Mouse (Mus musculus): ENCODE measurements around the gene Msl1. TPM values are rescaled to one million over a fixed set of nuclear protein-coding genes. Genes with fewer than 3 reads are reported as not detected.

Gene Msl1
- total and polyA plus RNA-seq, 3 experiments, result 25.9 to 58.1 (median 27.3) TPM

DNA sequence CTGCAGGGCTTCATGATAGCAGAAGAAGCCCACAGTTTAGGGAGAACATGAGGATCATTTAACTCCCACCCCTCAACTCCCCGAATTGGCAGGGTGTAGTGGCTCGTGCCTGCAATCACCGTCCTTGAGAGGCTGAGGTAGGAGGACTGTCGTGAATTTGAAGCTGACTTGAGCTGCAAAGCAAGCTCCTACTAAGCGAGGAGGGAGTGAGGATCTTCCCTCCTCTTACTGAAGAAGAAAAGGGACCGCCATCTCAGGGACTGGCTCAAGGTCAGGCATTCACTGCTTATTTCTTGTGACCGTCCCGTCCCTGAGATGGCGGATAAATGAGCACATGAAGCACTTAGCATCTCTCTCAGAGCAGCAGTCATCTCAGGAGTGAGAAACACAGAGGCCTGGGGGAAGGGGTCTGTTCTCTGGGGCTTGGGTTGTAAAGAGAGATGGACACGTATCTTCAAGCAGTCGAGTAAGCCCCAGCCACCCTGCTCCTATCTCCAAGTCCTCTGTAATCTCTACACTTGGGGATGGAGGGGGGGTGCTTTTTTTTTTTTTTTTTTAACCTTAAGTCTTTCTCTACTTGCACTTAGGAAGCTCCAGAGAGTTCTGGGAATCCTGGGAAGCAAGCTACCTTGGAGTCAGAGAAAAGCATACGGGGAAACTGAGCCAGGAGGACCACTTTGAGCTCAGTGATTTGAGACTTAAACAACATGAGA lies 19.1 kb upstream of the Msl1 start:
- dilution Hi-C loops (cut with MboI; ENCODE audit: extremely low pct_ligation_motif_present, extremely low pct_unique_long_range_greater_than_20kb, low sequenced_read_pairs) (no loop called here), in situ Hi-C loops (cut with MboI; ENCODE audit: low pct_ligation_motif_present, low pct_unique_long_range_greater_than_20kb, low sequenced_read_pairs) (no loop called here)
- no peak for DNase-seq (ENCODE audit: extremely low read depth)
- Histone ChIP-seq H3K9ac (ENCODE audit: insufficient read depth, low read depth) (no peak overlapping the region), H3K36me3 (replicated peaks in 1 of 2; ENCODE audit: control insufficient read depth in 1 of 2, insufficient read depth in 1 of 2, low read length in 1 of 2) (no peaks in the 10 kb centered on the region), H3K27ac (ENCODE audit: insufficient read depth, low read depth) (no peak overlapping the region), H3K4me2 (ENCODE audit: insufficient read depth, low read depth, poor library complexity, severe bottlenecking) (peak overlapping the region; percentile 87), H3K9me3 (replicated peaks; ENCODE audit: low read length) (no peaks in the 10 kb centered on the region), H3K27me3 (replicated peaks) (peaks cover 19% of the 10 kb centered on the region), H3K4me1 (ENCODE audit: control insufficient read depth in 1 of 2, insufficient read depth in 2 of 2) (peaks cover 27 to 61% of the 10 kb centered on the region in 2 experiments), H3K4me3 (replicated peaks in 1 of 3; ENCODE audit: low read depth in 2 of 3, low read length in 2 of 3, poor library complexity in 1 of 3) (no peak overlapping the region), H3K79me2 (replicated peaks; ENCODE audit: control insufficient read depth, extremely low read depth, insufficient read depth, poor library complexity, severe bottlenecking) (no peaks in the 10 kb centered on the region)
- TF ChIP-seq ZNF384 (IDR thresholded peaks at IDR 0.05; ENCODE audit: low read depth, low read length) (peak; percentile 40), TBP (conservative IDR thresholded peaks at IDR 0.05; ENCODE audit: low read depth, low read length) (no peak)

DNA sequence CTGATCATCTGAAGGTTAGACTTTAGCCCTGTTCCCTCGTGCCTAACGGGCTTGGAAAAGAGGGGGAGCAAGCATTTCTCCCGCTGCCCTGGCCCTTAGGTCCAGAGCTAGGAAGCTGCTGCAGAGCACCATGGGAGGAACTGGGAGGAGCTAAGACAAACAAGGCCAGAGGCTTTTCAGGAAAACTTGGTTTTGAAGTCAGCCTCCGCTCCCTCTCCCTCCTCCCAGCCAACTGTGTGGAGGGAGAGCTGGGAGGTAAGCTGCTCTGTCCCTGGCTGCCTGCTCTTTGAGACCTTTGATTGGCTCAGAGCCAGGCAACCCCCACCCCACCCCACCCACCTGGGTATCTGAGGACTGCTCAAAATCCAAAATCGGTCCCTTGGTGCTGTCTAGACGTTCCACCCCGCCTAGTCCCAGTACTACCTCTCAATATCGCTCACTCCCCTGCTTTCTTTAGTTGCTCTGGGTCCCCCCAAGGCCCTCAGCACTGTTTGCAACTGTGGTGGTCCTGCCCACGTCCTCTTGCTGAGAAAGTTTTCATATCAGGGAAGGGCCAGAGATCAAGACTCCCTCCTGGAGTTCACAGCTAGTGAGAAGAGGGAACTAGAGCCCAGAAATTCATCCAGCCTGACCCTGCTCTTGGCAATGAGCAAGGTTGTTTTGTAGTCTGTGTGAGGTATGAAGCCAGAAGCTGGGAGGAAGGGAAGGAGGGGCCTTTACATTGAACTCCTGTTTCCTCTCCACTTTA lies 18.3 kb upstream of the Msl1 start:
- dilution Hi-C loops (cut with MboI; ENCODE audit: extremely low pct_ligation_motif_present, extremely low pct_unique_long_range_greater_than_20kb, low sequenced_read_pairs) (no loop called here), in situ Hi-C loops (cut with MboI; ENCODE audit: low pct_ligation_motif_present, low pct_unique_long_range_greater_than_20kb, low sequenced_read_pairs) (no loop called here)
- Histone ChIP-seq H3K4me2 (ENCODE audit: insufficient read depth, low read depth, poor library complexity, severe bottlenecking) (no peak overlapping the region), H3K4me1 (ENCODE audit: control insufficient read depth in 1 of 2, insufficient read depth in 2 of 2) (peaks cover 27 to 61% of the 10 kb centered on the region in 2 experiments), H3K4me3 (replicated peaks in 1 of 3; ENCODE audit: low read depth in 2 of 3, low read length in 2 of 3, poor library complexity in 1 of 3) (no peak overlapping the region), H3K9me3 (replicated peaks; ENCODE audit: low read length) (no peaks in the 10 kb centered on the region), H3K36me3 (replicated peaks in 1 of 2; ENCODE audit: control insufficient read depth in 1 of 2, insufficient read depth in 1 of 2, low read length in 1 of 2) (no peaks in the 10 kb centered on the region), H3K27ac (ENCODE audit: insufficient read depth, low read depth) (no peak overlapping the region), H3K79me2 (replicated peaks; ENCODE audit: control insufficient read depth, extremely low read depth, insufficient read depth, poor library complexity, severe bottlenecking) (no peaks in the 10 kb centered on the region), H3K9ac (ENCODE audit: insufficient read depth, low read depth) (no peak overlapping the region), H3K27me3 (replicated peaks) (peaks cover 19% of the 10 kb centered on the region)
- TF ChIP-seq NELFE (IDR thresholded peaks at IDR 0.05; ENCODE audit: low read depth, low read length), result 0 out of 2 replicates have a peak, but pooled peaks have one; percentile 20
- TF ChIP-seq MAX (IDR thresholded peaks at IDR 0.05; ENCODE audit: low read length), result no peak
- TF ChIP-seq POLR2AphosphoS2 (IDR thresholded peaks at IDR 0.05; ENCODE audit: low read depth, low read length), result no peak
- no peak for DNase-seq (ENCODE audit: extremely low read depth)

DNA sequence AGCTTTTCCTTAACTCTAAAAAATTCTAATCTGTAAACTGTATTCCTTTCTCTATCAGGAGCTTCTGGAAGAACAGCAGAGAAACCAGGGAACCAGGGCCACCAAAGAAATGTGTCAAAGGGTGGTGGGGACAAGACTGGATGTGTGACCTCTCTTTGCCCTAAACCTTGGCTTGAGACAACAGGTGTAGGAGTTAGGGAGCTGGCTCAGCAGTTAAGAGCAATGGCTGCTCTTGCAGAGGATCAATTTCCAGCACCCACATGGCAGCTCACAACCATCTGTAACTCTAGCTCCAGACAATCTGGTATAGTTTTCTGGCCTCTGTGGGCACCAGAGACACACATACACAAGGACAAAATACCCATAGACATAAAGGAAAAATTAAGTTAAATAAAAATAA lies 17.4 kb upstream of the Msl1 start:
- Histone ChIP-seq H3K4me3 (replicated peaks in 1 of 3; ENCODE audit: low read depth in 2 of 3, low read length in 2 of 3, poor library complexity in 1 of 3) (no peak overlapping the region), H3K79me2 (replicated peaks; ENCODE audit: control insufficient read depth, extremely low read depth, insufficient read depth, poor library complexity, severe bottlenecking) (no peaks in the 10 kb centered on the region), H3K27ac (ENCODE audit: insufficient read depth, low read depth) (no peak overlapping the region), H3K4me1 (ENCODE audit: control insufficient read depth in 1 of 2, insufficient read depth in 2 of 2) (peaks cover 31 to 63% of the 10 kb centered on the region in 2 experiments), H3K9ac (ENCODE audit: insufficient read depth, low read depth) (no peak overlapping the region), H3K36me3 (replicated peaks in 1 of 2; ENCODE audit: control insufficient read depth in 1 of 2, insufficient read depth in 1 of 2, low read length in 1 of 2) (no peaks in the 10 kb centered on the region), H3K27me3 (replicated peaks) (peaks cover 21% of the 10 kb centered on the region), H3K4me2 (ENCODE audit: insufficient read depth, low read depth, poor library complexity, severe bottlenecking) (no peak overlapping the region), H3K9me3 (replicated peaks; ENCODE audit: low read length) (no peaks in the 10 kb centered on the region)
- dilution Hi-C loops (cut with MboI; ENCODE audit: extremely low pct_ligation_motif_present, extremely low pct_unique_long_range_greater_than_20kb, low sequenced_read_pairs), result no loop called here
- no peak for DNase-seq (ENCODE audit: extremely low read depth)
- in situ Hi-C loops (cut with MboI; ENCODE audit: low pct_ligation_motif_present, low pct_unique_long_range_greater_than_20kb, low sequenced_read_pairs), result no loop called here
- TF ChIP-seq JUN (IDR thresholded peaks at IDR 0.05; ENCODE audit: insufficient read depth, low read depth, low read length), result no peak
- no peak for TF ChIP-seq HCFC1 (IDR thresholded peaks at IDR 0.05; ENCODE audit: low read depth, low read length)
- TF ChIP-seq MAX (IDR thresholded peaks at IDR 0.05; ENCODE audit: low read length), result no peak
- TF ChIP-seq ZMIZ1 (IDR thresholded peaks at IDR 0.05; ENCODE audit: low read depth, low read length), result no peak
- no peak for TF ChIP-seq ELF1 (IDR thresholded peaks at IDR 0.05; ENCODE audit: low read depth, low read length)
- TF ChIP-seq NELFE (IDR thresholded peaks at IDR 0.05; ENCODE audit: low read depth, low read length), result no peak
- TF ChIP-seq UBTF (IDR thresholded peaks at IDR 0.05; ENCODE audit: low read depth, low read length), result no peak
- no peak for TF ChIP-seq CHD2 (IDR thresholded peaks at IDR 0.05; ENCODE audit: low read length)
- TF ChIP-seq SIN3A (IDR thresholded peaks at IDR 0.05; ENCODE audit: low read length), result no peak
- no peak for TF ChIP-seq TBP (conservative IDR thresholded peaks at IDR 0.05; ENCODE audit: low read depth, low read length)

Data from CH12.LX (cell line).